Mouse (Mus musculus): Measurements from ENCODE around the gene Rpl11.

- no peak for TF ChIP-seq CTCF (IDR thresholded peaks at IDR 0.05; ENCODE audit: low read depth)
- peak; percentile 51; the same call in 1 of the 2 replicates for TF ChIP-seq EP300 (IDR thresholded peaks at IDR 0.05; ENCODE audit: low read depth)
Measured at GRCm38 (mm10) chr4:136021549-136022047, 31.6 kb downstream of the Rpl11 start, which contains the start of gene Eloa.
